Mouse (Mus musculus): ENCODE measurements at regions not wholly inside any gene's neighbourhood (a gene's known extent, or its start where the extent isn't known, plus 50 kb on each side); places are given as distances from the start of the nearest gene placed in this dataset.

GRCm38 (mm10) chr1:3012530-3012929 lies 1795.2 kb upstream of the Gm37988 start:
- H3K4me3 ChIP-seq = no peak overlapping the region
- no peak for DNase-seq (ENCODE audit: low spot score in 2 of 2)
- TF ChIP-seq CTCF (conservative IDR thresholded peaks at IDR 0.05) = peak; percentile 67
- H3K27ac ChIP-seq = no peak overlapping the region

DNA sequence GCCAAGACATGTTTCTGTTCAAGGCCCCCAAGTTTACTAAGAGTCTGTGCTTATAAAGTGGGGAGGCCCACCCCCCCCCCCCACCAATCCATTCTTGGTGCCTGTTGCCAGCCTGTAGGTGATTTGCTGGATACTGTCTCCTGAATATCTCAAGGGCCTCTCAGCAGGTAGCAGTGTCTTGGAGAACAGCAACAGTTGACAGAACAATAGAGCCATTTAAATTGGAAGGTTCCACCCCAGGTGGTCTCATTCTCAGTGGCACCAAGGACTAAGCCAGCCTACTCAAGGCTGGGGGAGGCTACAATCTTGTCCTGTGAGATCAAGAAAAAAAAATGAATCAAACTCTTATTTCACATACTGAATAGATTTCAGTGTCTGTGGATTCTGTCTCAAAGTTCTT lies 1744.9 kb upstream of the Gm37988 start:
- H3K27ac ChIP-seq = no peak overlapping the region
- no peak overlapping the region for H3K4me3 ChIP-seq
- no peak for DNase-seq (ENCODE audit: low spot score in 2 of 2)
- TF ChIP-seq CTCF (conservative IDR thresholded peaks at IDR 0.05) = no peak

DNA sequence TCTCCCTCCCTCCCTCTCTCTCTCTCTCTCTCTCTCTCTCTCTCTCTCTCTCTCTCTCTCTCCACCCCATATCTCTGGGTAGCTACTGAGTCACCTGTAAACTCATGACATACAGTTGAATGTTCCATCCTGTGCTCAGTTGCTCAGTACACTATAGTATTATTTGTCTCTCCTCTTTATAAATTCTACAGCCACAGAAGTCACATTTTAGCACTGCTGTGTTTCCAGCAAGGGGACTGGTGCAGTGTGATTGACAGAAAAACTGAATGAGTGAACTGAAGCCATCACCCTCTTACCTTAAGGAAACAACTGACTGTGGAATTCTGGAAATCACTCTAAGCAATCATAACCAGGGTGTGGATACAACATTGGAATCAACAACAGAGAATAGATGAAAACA lies 1713.3 kb upstream of the Gm37988 start:
- TF ChIP-seq CTCF (conservative IDR thresholded peaks at IDR 0.05) = no peak
- DNase-seq (ENCODE audit: low spot score in 2 of 2) = no peak
- no peak overlapping the region for H3K27ac ChIP-seq

GRCm38 (mm10) chr1:3094910-3095309 lies 1712.8 kb upstream of the Gm37988 start:
- Histone ChIP-seq H3K27ac (no peak overlapping the region), H3K4me3 (no peak overlapping the region)
- no peak for TF ChIP-seq CTCF (conservative IDR thresholded peaks at IDR 0.05)
- no peak for DNase-seq (ENCODE audit: low spot score in 2 of 2)

More for the DNA sequence above, 1713.3 kb upstream of the Gm37988 start:
- H3K4me3 ChIP-seq = no peak overlapping the region

DNA sequence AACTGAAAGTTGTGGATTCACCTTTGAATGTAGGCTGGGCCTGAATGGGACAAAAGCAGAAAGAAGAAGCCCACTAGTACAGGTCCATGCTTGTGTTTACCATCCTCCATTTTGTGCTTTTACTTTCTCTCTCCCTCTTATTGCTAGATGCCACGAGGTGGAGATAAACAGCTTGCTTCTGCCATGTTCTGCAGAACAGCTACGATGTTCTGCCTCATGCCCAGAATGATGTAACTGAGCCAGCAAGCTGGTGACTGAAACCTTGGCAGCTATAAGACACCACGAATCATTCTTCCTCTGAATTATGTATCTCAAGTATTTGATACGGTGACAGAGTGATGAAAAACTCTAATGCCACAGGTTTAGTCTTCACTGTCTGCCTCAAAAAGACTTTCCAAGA lies 1694.1 kb upstream of the Gm37988 start:
- peak in 1 of 2 experiments; percentile 12 for DNase-seq (ENCODE audit: low spot score in 2 of 2)
- Histone ChIP-seq H3K27ac (0 out of 2 replicates have a peak overlapping the region, but pooled peaks have one; percentile 4), H3K4me3 (no peak overlapping the region)
- peak; percentile 34 for TF ChIP-seq CTCF (conservative IDR thresholded peaks at IDR 0.05)

DNA sequence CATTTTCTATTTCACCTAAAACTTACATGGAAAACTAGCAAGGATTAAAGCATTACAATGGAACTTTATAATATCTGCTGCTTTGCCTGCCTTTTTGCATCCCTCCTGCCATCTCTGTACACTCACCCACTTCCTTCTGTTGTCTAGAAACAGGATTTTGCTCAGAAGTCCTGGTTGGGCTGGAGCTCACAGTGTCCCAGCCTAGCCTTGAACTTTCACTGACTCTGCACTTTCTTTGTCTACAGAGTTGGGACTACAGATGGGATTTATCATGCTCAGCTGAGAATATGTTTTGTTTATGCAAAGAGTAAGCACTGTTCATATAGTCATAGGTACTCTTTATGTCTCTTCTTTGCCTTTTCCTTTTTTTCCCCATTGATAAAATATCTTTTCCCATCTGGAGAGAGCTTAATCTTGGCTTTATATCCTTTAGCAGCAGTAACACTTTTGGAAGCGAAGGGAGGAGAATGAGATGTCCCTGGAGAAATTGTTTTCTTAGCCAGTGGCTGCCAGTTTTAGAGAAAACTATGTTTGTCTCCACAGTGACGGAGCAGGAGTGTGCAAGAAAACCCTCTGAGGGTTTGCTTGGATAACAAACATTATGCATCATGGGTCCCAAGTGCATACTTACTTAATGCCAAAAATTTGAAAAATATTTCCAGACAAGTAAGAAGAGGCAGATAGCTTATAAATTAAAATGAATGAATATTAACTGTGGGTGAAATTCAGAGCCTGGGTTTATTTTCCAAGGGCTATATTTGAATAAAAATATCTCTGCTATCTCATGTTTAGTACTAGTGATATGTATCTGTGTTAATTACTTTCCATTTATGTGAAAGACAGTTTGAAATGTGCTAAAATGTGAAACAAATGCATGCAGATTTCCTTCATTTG lies 1687.9 kb upstream of the Gm37988 start:
- no peak for DNase-seq (ENCODE audit: low spot score in 2 of 2)
- TF ChIP-seq CTCF (conservative IDR thresholded peaks at IDR 0.05) = no peak
- H3K27ac ChIP-seq = peak overlapping the region; percentile 25; the same call in 1 of the 2 replicates
- H3K4me3 ChIP-seq = no peak overlapping the region

- Histone ChIP-seq H3K4me3 (no peak overlapping the region), H3K27ac (peak overlapping the region; percentile 25; the same call in 1 of the 2 replicates)
- DNase-seq (ENCODE audit: low spot score in 2 of 2) = peak in 1 of 2 experiments; percentile 20
- TF ChIP-seq CTCF (conservative IDR thresholded peaks at IDR 0.05) = no peak
Measured at GRCm38 (mm10) chr1:3120392-3120690, 1687.4 kb upstream of the Gm37988 start.

- no peak for TF ChIP-seq CTCF (conservative IDR thresholded peaks at IDR 0.05)
- DNase-seq (ENCODE audit: low spot score in 2 of 2) = peak in 1 of 2 experiments; percentile 37
- no peak overlapping the region for H3K4me3 ChIP-seq
- no peak overlapping the region for H3K27ac ChIP-seq
Measured at GRCm38 (mm10) chr1:3121288-3121687, 1686.4 kb upstream of the Gm37988 start.

DNA sequence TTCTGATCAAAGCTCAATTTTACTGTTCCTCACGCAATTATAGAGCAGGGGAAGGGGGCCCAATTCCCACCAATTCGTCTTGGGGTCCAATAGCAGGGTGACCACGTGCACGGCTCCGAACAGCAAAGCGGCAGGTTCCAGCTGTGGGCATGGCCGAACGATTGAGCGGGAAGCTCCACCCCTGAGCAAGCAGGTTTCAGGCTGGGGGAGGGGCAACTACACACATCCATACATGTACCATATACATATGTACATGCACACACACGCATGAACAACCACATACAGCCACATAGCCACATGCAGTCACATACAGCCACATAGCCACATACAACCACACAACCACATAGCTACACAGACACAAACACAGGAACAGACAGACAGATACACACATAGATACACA lies 1685.9 kb upstream of the Gm37988 start:
- DNase-seq (ENCODE audit: low spot score in 2 of 2) = no peak
- TF ChIP-seq CTCF (conservative IDR thresholded peaks at IDR 0.05) = no peak
- no peak overlapping the region for H3K4me3 ChIP-seq
- H3K27ac ChIP-seq = no peak overlapping the region

Measured in layer of hippocampus, adult 2 months (tissue).